Mouse (Mus musculus): ENCODE measurements at regions not wholly inside any gene's neighbourhood (a gene's known extent, or its start where the extent isn't known, plus 50 kb on each side); places are given as distances from the start of the nearest gene placed in this dataset.
"Not testable (repeated sequence)": the region's sequence is repeated elsewhere in the genome, so short reads cannot be mapped to it uniquely, and the experiment has no call there.

DNA sequence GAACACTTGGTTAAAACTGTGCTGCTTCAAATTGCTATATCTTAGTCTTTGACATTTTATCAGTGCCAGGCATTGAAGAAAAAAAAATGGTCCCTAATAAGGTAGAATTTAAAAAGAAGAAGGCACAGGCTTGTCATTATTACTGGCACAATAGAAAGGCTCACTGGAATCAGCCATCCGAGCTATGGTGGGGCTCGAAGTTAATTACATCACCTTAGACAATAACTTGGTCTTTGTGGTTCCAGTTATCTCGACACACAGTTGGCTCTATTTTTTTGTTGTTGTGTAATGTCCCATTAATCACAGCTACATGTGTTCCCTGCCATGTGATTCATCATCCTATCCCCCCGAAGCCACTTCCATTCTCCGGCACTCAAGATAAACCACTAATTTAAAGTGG, 825.1 kb downstream of the Rab28 start:
- no peak for DNase-seq

DNA sequence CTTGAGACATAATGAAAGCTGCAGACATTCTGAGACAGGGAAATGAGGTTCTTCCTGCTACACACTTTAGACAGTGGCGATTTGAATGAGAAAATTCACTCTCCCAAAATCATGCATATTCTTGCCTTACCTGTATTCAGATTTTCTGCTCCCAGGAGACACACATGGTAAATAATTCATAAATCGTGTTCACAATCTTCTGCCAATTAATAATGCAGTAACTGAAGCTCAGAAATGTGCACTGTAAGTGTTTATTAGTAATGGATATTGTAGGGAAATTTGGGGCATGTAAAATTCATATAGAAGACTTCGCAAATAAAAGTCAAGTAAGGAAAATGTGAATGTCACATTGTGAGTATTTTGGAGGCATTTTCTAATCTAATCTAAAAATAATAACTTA, 830.2 kb downstream of the Rab28 start:
- no peak for DNase-seq

DNA sequence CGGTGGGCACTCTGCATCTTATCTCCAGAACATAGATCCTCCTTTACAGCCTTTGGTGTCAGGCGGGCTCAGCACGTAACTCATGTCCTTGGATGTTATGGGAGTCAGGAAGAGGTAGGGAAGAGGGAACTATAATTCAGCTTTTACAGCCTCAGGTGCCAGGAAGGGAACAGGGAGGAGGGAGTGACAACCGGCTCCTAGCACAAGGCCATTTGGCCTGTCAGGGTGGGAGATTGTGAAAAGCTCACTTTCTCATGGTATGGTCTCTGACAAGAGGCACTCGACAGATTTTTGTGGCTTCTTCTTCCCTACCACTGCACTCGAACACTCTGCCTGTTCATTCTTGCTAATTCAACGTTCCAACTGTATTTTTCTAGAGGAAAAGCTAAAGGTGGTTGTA, 845.6 kb downstream of the Rab28 start:
- not testable (repeated sequence) for DNase-seq
